Mouse (Mus musculus): ENCODE measurements around the gene Mylk4. TPM values are rescaled to one million over a fixed set of nuclear protein-coding genes. Genes with fewer than 3 reads are reported as not detected.
A peak's percentile ranks its signal among the peaks of the same experiment; 100 is the strongest.

Mylk4 gene
- polyA plus RNA-seq, 1 experiment from 2014 or later, result not detected

- Histone ChIP-seq H3K9me3 (ENCODE audit: control insufficient read depth) (no peaks in the 10 kb centered on the region), H3K4me1 (replicated peaks; ENCODE audit: control insufficient read depth, insufficient read depth, low read length) (no peaks in the 10 kb centered on the region), H3K36me3 (ENCODE audit: control insufficient read depth, insufficient read depth) (no peaks in the 10 kb centered on the region), H3K4me3 (ENCODE audit: low read depth, low read length) (no peak overlapping the region), H3K4me2 (replicated peaks; ENCODE audit: low read depth) (no peak overlapping the region), H3K9ac (ENCODE audit: low read depth, low read length) (no peak overlapping the region), H3K27me3 (replicated peaks; ENCODE audit: control insufficient read depth, insufficient read depth, low read length) (no peaks in the 10 kb centered on the region), H3K27ac (ENCODE audit: low read depth, low read length) (no peak overlapping the region)
- TF ChIP-seq CTCF (IDR thresholded peaks at IDR 0.05; ENCODE audit: low read depth), result peak; percentile 52
- no peak for ATAC-seq
- WGBS, result 59% methylated on average over 5 of the region's 5 CpGs
Measured at GRCm38 (mm10) chr13:32783055-32783454, 699 bp downstream of the Mylk4 start.

DNA sequence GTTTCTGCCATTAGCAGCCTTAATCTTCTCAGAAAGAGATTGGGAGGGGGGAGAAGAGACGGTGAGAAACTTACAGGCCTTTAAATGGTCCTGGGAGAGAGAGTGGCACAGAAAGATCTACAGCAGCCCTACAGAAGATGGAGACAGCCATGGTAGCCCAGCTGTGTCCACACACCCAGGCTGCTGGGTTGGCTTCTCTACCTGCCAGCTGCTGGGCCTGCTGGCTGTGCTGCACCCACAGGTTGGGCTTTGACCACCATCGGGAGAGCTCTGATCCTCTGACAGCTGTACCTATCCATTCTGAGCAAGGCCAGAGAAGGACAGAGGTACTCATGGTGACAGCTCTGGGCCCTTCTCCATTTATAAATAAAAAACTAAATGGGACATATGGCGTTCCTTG is 4.9 kb downstream of the Mylk4 start:
- Histone ChIP-seq H3K9ac (ENCODE audit: low read depth, low read length) (no peak overlapping the region), H3K4me3 (ENCODE audit: low read depth, low read length) (no peak overlapping the region), H3K9me3 (ENCODE audit: control insufficient read depth) (no peaks in the 10 kb centered on the region), H3K27ac (ENCODE audit: low read depth, low read length) (no peak overlapping the region), H3K36me3 (ENCODE audit: control insufficient read depth, insufficient read depth) (no peaks in the 10 kb centered on the region), H3K27me3 (replicated peaks; ENCODE audit: control insufficient read depth, insufficient read depth, low read length) (no peaks in the 10 kb centered on the region), H3K4me2 (replicated peaks; ENCODE audit: low read depth) (no peak overlapping the region), H3K4me1 (replicated peaks; ENCODE audit: control insufficient read depth, insufficient read depth, low read length) (no peaks in the 10 kb centered on the region)
- no peak for ATAC-seq
- WGBS, result 68% methylated on average over 3 of the region's 3 CpGs
- no peak for TF ChIP-seq CTCF (IDR thresholded peaks at IDR 0.05; ENCODE audit: low read depth)

GRCm38 (mm10) chr13:32776350-32776749 is 7.4 kb downstream of the Mylk4 start:
- no peaks in the 10 kb centered on the region for H3K4me1 ChIP-seq (replicated peaks; ENCODE audit: control insufficient read depth, insufficient read depth, low read length)
- ATAC-seq, result no peak
- no peak overlapping the region for H3K9ac ChIP-seq (ENCODE audit: low read depth, low read length)
- H3K36me3 ChIP-seq (ENCODE audit: control insufficient read depth, insufficient read depth), result no peaks in the 10 kb centered on the region
- H3K4me2 ChIP-seq (replicated peaks; ENCODE audit: low read depth), result no peak overlapping the region
- H3K27me3 ChIP-seq (replicated peaks; ENCODE audit: control insufficient read depth, insufficient read depth, low read length), result no peaks in the 10 kb centered on the region
- H3K27ac ChIP-seq (ENCODE audit: low read depth, low read length), result no peak overlapping the region
- H3K9me3 ChIP-seq (ENCODE audit: control insufficient read depth), result no peaks in the 10 kb centered on the region
- H3K4me3 ChIP-seq (ENCODE audit: low read depth, low read length), result no peak overlapping the region
- no peak for TF ChIP-seq CTCF (IDR thresholded peaks at IDR 0.05; ENCODE audit: low read depth)
- WGBS, result 91% methylated on average over 10 of the region's 10 CpGs

- ATAC-seq, result no peak
- Histone ChIP-seq H3K9ac (ENCODE audit: low read depth, low read length) (no peak overlapping the region), H3K27ac (ENCODE audit: low read depth, low read length) (no peak overlapping the region), H3K27me3 (replicated peaks; ENCODE audit: control insufficient read depth, insufficient read depth, low read length) (no peaks in the 10 kb centered on the region), H3K4me1 (replicated peaks; ENCODE audit: control insufficient read depth, insufficient read depth, low read length) (no peaks in the 10 kb centered on the region), H3K4me2 (replicated peaks; ENCODE audit: low read depth) (no peak overlapping the region), H3K36me3 (ENCODE audit: control insufficient read depth, insufficient read depth) (no peaks in the 10 kb centered on the region), H3K4me3 (ENCODE audit: low read depth, low read length) (no peak overlapping the region), H3K9me3 (ENCODE audit: control insufficient read depth) (no peaks in the 10 kb centered on the region)
- WGBS, result 84% methylated on average over 9 of the region's 9 CpGs
- no peak for TF ChIP-seq CTCF (IDR thresholded peaks at IDR 0.05; ENCODE audit: low read depth)
Measured at GRCm38 (mm10) chr13:32775889-32776288, 7.9 kb downstream of the Mylk4 start.

- Histone ChIP-seq H3K27ac (ENCODE audit: low read depth, low read length) (no peak overlapping the region), H3K4me1 (replicated peaks; ENCODE audit: control insufficient read depth, insufficient read depth, low read length) (no peaks in the 10 kb centered on the region), H3K4me3 (ENCODE audit: low read depth, low read length) (no peak overlapping the region), H3K4me2 (replicated peaks; ENCODE audit: low read depth) (no peak overlapping the region), H3K36me3 (ENCODE audit: control insufficient read depth, insufficient read depth) (no peaks in the 10 kb centered on the region), H3K9me3 (ENCODE audit: control insufficient read depth) (no peaks in the 10 kb centered on the region), H3K9ac (ENCODE audit: low read depth, low read length) (no peak overlapping the region), H3K27me3 (replicated peaks; ENCODE audit: control insufficient read depth, insufficient read depth, low read length) (no peaks in the 10 kb centered on the region)
- 33% methylated on average over 3 of the region's 3 CpGs for WGBS
- no peak for ATAC-seq
- TF ChIP-seq CTCF (IDR thresholded peaks at IDR 0.05; ENCODE audit: low read depth), result no peak
Measured at GRCm38 (mm10) chr13:32769960-32770359, 13.8 kb downstream of the Mylk4 start.

DNA sequence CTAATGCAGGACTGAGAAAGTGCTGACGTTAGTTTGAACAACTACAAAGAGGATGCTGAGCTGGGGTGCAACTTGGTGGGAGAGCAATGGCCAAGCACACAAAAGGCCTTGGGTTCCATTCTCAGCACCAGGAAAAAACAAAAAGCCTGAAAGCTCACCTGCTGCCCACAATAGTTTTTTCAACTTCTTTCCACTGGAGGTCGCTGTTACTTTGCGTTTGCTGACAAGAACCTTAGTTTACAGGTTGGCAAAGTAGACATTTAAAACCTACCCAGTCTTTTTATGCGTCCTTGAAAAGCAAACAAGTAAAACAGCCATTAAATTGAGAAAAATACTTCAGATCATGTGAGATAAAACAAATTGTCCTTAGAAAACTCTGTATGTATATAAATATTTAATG is 15.7 kb downstream of the Mylk4 start:
- Histone ChIP-seq H3K4me1 (replicated peaks; ENCODE audit: control insufficient read depth, insufficient read depth, low read length) (no peaks in the 10 kb centered on the region), H3K27ac (ENCODE audit: low read depth, low read length) (no peak overlapping the region), H3K36me3 (ENCODE audit: control insufficient read depth, insufficient read depth) (no peaks in the 10 kb centered on the region), H3K9ac (ENCODE audit: low read depth, low read length) (no peak overlapping the region), H3K4me2 (replicated peaks; ENCODE audit: low read depth) (no peak overlapping the region), H3K9me3 (ENCODE audit: control insufficient read depth) (no peaks in the 10 kb centered on the region), H3K4me3 (ENCODE audit: low read depth, low read length) (no peak overlapping the region), H3K27me3 (replicated peaks; ENCODE audit: control insufficient read depth, insufficient read depth, low read length) (no peaks in the 10 kb centered on the region)
- 16% methylated on average over 4 of the region's 4 CpGs for WGBS
- TF ChIP-seq CTCF (IDR thresholded peaks at IDR 0.05; ENCODE audit: low read depth), result peak; percentile 72
- ATAC-seq, result no peak

- 52% methylated on average over 7 of the region's 7 CpGs for WGBS
Measured at GRCm38 (mm10) chr13:32764448-32764847, 19.3 kb downstream of the Mylk4 start.

More at GRCm38 (mm10) chr13:32764448-32764847, 19.3 kb downstream of the Mylk4 start:
- Histone ChIP-seq H3K27ac (ENCODE audit: low read depth, low read length) (no peak overlapping the region), H3K36me3 (ENCODE audit: control insufficient read depth, insufficient read depth) (no peaks in the 10 kb centered on the region), H3K4me3 (ENCODE audit: low read depth, low read length) (no peak overlapping the region), H3K27me3 (replicated peaks; ENCODE audit: control insufficient read depth, insufficient read depth, low read length) (no peaks in the 10 kb centered on the region), H3K9me3 (ENCODE audit: control insufficient read depth) (no peaks in the 10 kb centered on the region), H3K4me2 (replicated peaks; ENCODE audit: low read depth) (no peak overlapping the region), H3K4me1 (replicated peaks; ENCODE audit: control insufficient read depth, insufficient read depth, low read length) (no peaks in the 10 kb centered on the region), H3K9ac (ENCODE audit: low read depth, low read length) (no peak overlapping the region)
- TF ChIP-seq CTCF (IDR thresholded peaks at IDR 0.05; ENCODE audit: low read depth), result no peak
- no peak for ATAC-seq
